Mouse (Mus musculus) c-Kit-positive CD71-negative TER-119-negative erythroid progenitor cells, embryonic 14.5 days (primary cell): ENCODE results near the gene Tanc2.

Experiments used
- DNase-seq: peaks from one replicate; pipeline ENCODE4 v3.0.0-alpha.2; 2013; ENCODE audit warnings: low read depth

Gene Tanc2

DNA sequence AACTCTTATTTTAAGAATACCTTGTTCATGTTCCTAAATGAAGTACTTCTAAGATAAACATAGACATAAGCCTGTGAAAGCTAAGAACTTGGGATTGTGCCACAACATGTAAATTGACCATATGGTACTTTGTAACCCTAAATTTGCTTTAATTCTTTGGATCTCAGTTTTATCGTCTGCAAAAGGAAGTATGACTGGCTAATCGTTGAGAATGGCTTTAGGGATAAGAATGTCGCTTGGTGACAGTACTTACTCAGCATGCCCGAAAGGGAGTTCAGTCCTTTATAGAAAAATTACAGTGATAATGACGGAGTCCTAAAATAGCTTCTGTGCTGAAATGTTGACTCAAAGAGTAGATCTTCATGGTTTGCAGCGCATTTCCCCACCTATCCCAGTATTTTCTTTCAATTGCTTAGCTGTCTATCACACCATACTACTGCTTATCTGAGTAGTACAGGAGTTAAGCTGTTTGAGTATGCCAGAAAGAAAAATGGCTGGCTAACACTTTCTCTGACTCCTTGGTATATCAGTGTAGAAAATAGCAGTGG, 246.6 kb downstream of the Tanc2 start:
- no peak for DNase-seq

- no peak for DNase-seq
Measured at GRCm38 (mm10) chr11:105837962-105838361, 248.2 kb downstream of the Tanc2 start.

GRCm38 (mm10) chr11:105845901-105846300, 256.1 kb downstream of the Tanc2 start:
- DNase-seq = no peak

DNA sequence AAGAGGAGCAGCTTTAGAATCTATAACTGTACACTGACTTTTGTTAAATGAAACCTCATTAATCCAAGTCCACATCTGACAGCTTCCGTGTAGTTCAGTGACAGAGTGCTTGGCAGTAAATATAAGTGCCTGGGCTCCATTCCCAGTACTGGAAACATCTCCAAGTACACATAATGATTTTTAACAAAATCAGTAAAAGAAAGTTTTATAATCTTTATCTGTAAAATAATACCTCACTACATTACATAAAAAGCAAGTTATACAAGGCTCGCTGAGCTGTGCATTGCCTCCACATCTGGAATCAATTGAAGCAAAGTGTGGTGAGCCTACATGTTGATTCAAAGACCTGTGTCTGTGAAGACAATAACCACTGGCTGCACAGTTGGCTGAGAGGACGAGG, 265.7 kb downstream of the Tanc2 start:
- DNase-seq = no peak

DNA sequence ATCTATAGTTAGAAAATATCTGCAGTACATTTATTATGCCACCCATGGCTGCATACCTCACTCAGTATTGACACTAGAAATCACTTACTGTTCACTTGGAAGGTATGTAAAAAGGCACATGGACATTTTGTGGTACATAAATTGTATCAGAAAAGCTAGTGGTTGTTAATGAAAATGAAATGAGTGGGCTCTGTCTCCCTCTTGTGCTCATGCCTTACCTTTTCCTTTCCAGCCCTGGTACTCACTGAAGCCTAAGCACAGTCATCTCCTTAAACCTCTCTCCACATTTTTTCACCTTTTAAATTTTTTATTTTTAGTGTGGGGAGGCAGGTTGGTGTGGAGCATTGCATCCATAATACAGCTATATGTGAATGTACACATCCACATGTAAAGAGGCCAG, 268.3 kb downstream of the Tanc2 start:
- no peak for DNase-seq

GRCm38 (mm10) chr11:105885558-105885957, 295.8 kb downstream of the Tanc2 start:
- DNase-seq = no peak

DNA sequence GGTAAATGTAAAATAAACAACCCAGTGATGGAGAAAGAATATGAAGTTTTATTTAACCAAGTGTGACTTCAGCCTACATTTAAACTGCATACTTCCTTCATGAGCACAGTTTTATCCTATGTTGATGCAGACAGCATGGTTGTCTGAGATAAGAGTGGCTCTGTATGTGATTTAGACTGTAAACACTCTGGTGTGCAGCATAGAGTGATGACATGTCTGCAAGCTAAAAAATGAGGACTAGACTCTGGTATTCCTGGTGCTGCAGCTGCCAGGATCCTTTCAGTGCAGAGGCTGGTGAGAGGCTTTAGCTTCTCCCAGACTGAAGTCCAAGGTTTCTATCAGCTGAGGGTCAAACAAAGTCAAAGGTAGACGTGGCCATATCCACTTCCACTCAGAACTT, 297.5 kb downstream of the Tanc2 start:
- no peak for DNase-seq

GRCm38 (mm10) chr11:105899151-105899550, 309.4 kb downstream of the Tanc2 start:
- no peak for DNase-seq

- peak; percentile 19 for DNase-seq
Measured at GRCm38 (mm10) chr11:105901501-105901900, 311.7 kb downstream of the Tanc2 start.

- DNase-seq = no peak
Measured at GRCm38 (mm10) chr11:105902956-105903355, 313.2 kb downstream of the Tanc2 start.

DNA sequence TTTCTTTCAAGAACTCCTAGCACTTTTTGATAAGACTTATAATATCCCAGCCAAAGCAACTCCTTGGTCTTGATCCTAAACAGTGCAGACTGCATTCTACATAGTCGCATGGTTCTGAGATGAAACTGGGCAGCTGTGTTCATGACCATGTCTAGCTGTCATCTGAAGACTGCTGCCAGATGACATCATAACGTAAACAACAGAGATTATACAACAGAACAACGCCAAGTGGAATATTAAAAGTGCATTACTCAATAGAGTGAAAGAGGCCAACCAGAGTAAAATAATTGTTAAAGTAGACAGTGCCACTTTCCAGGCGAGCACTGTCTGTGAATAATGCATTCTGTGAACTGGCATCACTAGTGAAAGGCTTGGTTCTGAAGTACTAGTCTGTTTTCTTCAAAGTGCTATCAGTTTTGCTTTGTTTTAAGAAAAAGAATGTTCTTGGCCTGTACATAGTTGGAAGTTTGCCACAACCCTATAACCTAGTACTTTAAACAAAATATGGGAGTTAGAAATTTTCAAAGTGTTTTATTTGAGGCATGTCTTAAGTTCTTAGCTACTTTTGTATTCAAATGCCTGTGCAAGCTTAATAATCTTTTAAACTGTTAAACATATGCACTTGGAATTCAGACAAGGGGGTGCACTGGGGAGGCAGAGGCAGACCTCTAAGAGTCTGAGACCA, 315.9 kb downstream of the Tanc2 start:
- no peak for DNase-seq

GRCm38 (mm10) chr11:105907381-105907780, 317.6 kb downstream of the Tanc2 start:
- no peak for DNase-seq

DNA sequence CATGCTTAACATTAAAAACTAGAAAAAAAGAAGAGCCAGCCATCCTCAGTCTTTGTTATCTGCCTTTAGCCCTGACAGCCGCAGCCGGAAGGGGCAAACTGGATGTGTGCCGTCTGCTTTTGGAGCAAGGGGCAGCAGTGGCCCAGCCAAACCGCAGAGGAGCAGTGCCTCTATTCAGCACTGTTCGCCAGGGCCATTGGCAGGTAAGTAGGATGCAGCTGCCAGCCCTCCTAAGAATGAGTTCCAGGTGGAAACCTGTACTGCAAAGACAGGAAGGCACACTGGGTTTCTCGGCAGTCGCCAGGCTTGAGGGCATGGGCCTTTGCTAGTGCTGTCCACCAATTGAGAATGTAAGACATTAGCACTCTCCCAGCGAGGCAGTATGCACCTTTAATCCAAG, 319.1 kb downstream of the Tanc2 start:
- DNase-seq = no peak

GRCm38 (mm10) chr11:105909617-105910016, 319.8 kb downstream of the Tanc2 start:
- DNase-seq = no peak

DNA sequence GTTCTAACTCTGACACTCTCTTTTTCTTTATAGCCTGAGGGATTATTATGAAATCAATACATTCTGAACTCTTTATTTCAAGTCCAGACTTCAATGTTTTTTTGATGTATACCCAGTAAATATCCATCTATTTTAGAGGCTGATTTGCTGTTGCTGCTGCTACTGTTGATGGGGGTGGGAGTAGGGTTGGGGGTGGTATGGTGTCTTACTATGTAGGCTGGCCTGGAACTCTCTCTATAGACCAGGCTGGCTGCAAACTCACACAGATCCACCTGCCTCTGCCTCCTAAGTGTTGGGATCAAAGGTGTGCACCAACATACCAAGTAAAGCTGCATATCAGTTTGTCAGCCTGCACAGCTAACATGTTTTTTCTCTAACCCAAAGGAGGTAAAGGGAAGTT, 321.4 kb downstream of the Tanc2 start:
- DNase-seq = no peak

DNA sequence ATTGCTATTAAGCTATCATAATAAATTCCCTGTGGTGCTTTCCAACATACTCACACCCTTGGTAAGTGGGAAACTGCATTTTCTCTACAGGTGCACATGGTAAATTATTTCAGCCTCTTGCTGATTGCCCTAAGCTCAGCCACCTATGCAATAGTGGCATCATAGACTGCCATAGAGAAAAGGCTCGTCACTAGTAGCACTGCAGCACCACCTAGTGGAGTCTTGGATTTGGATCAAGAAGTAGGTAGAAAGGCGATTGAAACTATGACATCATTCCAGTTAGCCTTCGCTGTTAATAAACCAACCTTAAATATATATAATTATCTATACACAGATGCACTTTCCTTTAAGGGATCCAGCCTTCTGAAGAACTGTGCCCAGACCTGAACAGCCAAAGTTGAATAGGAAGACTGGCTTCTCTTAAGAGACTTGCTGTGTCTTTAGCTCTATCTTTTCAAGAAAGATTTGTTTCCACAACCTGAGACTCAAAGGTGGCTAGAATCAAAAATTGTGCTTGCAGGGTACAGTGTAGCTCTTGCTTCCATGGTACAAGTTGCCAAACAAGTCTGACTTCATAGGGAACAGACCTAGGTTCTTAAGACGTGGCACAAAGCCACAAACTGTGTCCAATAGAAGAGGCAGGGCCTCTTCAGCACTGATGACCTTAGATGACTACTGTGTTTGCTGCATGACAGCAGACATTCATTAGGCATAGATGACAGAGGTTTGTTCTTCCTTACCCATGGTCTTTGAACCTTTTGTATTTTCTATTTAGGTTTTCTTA, 322.0 kb downstream of the Tanc2 start:
- DNase-seq = peak; percentile 81

- no peak for DNase-seq
Measured at GRCm38 (mm10) chr11:105913580-105913979, 323.8 kb downstream of the Tanc2 start.

DNA sequence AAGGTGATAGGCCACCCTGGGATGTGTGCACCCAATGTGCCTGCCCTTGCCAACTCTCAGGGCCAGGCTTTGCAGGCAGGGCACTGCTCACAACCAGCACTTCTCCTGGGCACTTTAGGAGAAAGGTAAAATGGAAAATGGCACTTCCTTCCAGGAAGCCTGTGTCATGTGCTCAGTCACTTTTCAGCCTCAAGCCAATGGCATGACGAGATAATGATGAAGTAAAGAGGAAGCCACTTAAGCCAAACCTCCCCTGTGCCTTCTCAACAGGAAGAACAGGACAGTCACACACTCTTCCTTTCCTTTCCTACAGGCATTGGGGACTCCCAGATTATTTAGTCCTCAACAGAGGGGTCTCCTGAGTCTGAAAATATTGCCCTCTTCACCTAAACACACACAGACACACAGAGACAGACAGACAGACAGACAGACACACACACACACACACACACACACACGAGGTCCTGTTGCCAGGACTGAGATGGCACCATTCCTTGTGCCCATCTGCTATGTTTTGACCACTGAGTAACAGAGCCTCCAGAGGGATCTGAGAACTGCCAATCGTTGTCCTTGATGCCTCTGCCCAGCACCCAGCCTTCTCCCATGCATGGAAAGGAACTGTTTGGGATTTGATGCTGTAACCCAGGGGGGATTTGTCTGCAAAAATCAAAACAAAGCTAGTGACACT, 330.5 kb downstream of the Tanc2 start:
- DNase-seq = no peak

DNA sequence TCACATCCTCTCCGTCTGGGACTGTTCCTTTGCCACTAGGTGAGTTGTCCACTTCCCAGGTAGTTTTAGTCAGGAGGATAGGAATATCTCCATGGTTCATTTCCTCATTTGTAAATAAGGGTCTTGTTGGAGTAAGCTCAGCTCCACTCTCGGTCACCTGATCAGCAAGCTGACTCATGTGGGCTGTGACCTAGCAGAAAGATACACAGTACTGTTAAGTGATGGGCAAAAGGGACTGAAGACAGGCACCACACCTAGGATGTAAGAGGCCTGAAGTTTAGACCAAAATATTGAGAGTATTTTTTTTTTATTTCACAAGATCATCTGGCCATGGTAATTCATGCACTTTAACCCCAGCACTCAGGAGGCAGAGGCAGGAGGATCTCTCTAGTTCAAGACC, 331.1 kb downstream of the Tanc2 start:
- no peak for DNase-seq

DNA sequence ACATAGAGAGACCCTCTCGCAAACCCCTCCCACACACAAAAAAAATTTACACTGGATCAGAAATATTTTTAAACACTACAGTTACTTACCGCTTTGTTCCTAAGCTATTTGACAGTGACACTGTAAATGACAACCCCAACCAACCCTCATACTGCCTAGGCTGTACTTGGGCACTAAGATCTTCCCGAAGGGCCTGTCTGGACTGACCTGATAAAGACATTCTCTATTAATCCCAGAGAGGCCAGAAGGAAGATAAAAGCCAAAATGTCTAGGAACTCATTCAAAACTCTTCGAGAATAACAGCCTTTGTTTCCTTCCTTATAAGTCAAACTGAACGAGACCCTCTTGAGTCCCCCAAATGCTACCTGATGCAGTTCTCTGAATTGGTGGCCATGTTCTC, 331.5 kb downstream of the Tanc2 start:
- no peak for DNase-seq

GRCm38 (mm10) chr11:105922769-105923663, 333.2 kb downstream of the Tanc2 start:
- DNase-seq = no peak
